Mouse (Mus musculus): ENCODE results near the gene Tbcd.
A peak's percentile ranks its signal among the peaks of the same experiment; 100 is the strongest.

Gene Tbcd

GRCm38 (mm10) chr11:121610976-121611375 lies 159.2 kb downstream of the Tbcd start:
- DNase-seq = no peak

- no peak for DNase-seq
Observed at GRCm38 (mm10) chr11:121615961-121616485, 164.3 kb downstream of the Tbcd start.

- no peak for DNase-seq
Observed at GRCm38 (mm10) chr11:121616501-121616900, 164.8 kb downstream of the Tbcd start.

GRCm38 (mm10) chr11:121617371-121617770 lies 165.6 kb downstream of the Tbcd start:
- no peak for DNase-seq

- no peak for DNase-seq
Observed at GRCm38 (mm10) chr11:121625007-121625406, 173.3 kb downstream of the Tbcd start.

- no peak for DNase-seq
Observed at GRCm38 (mm10) chr11:121627521-121627920, 175.8 kb downstream of the Tbcd start.

- no peak for DNase-seq
Observed at GRCm38 (mm10) chr11:121629529-121629928, 177.8 kb downstream of the Tbcd start.

- peak; percentile 26 for DNase-seq
Observed at GRCm38 (mm10) chr11:121630406-121630805, 178.7 kb downstream of the Tbcd start.

GRCm38 (mm10) chr11:121631410-121631809 lies 179.7 kb downstream of the Tbcd start:
- DNase-seq = peak; percentile 52

- DNase-seq = no peak
Observed at GRCm38 (mm10) chr11:121636646-121637045, 184.9 kb downstream of the Tbcd start.

GRCm38 (mm10) chr11:121641501-121642145 lies 189.9 kb downstream of the Tbcd start:
- DNase-seq = peak; percentile 69

- no peak for DNase-seq
Observed at GRCm38 (mm10) chr11:121645394-121645793, 193.6 kb downstream of the Tbcd start.

GRCm38 (mm10) chr11:121647321-121647720 lies 195.6 kb downstream of the Tbcd start:
- no peak for DNase-seq

GRCm38 (mm10) chr11:121648166-121648565 lies 196.4 kb downstream of the Tbcd start:
- DNase-seq = no peak

GRCm38 (mm10) chr11:121649900-121650299 lies 198.2 kb downstream of the Tbcd start:
- DNase-seq = no peak

- no peak for DNase-seq
Observed at GRCm38 (mm10) chr11:121650668-121651067, 198.9 kb downstream of the Tbcd start.

- no peak for DNase-seq
Observed at GRCm38 (mm10) chr11:121651556-121651955, 199.8 kb downstream of the Tbcd start.

GRCm38 (mm10) chr11:121651983-121652382 lies 200.2 kb downstream of the Tbcd start:
- no peak for DNase-seq

- peak; percentile 68 for DNase-seq
Observed at GRCm38 (mm10) chr11:121652547-121653305, 201.0 kb downstream of the Tbcd start.

GRCm38 (mm10) chr11:121653631-121654030 lies 201.9 kb downstream of the Tbcd start:
- no peak for DNase-seq

GRCm38 (mm10) chr11:121654406-121654945 lies 202.7 kb downstream of the Tbcd start:
- DNase-seq = no peak

- DNase-seq = no peak
Observed at GRCm38 (mm10) chr11:121655166-121655806, 203.5 kb downstream of the Tbcd start.

GRCm38 (mm10) chr11:121655807-121656511 lies 204.2 kb downstream of the Tbcd start:
- DNase-seq = no peak
